Mouse (Mus musculus): ENCODE measurements around the gene Gm21677. TPM values are rescaled to one million over a fixed set of nuclear protein-coding genes. Genes with fewer than 3 reads are reported as not detected.

Gene Gm21677
- polyA plus RNA-seq (2012; rRNA removed), result not detected in 2 replicates

GRCm38 (mm10) chrY:3306349-3306748, at the start of gene Gm21677:
TSS of gene Gm21677 (minus strand) at chrY:3306449.

GRCm38 (mm10) chrY:3345229-3345628, 39.0 kb upstream of the Gm21677 start, which contains the start of gene Gm21693:
TSS of gene Gm21693 (minus strand) at chrY:3345329.

Other genes starting within 250 kb of the Gm21677 start
- not detected in 2 replicates for gene Gm21693, start 38.9 kb upstream of the Gm21677 start, polyA plus RNA-seq (2012; rRNA removed)
- not detected in 2 replicates for gene Gm21704, start 103.7 kb upstream of the Gm21677 start, polyA plus RNA-seq (2012; rRNA removed)
- not detected in 2 replicates for gene Gm21708, start 103.7 kb upstream of the Gm21677 start, polyA plus RNA-seq (2012; rRNA removed)